Mouse (Mus musculus): Measurements from ENCODE around the gene Nfya.

Gene Nfya

DNA sequence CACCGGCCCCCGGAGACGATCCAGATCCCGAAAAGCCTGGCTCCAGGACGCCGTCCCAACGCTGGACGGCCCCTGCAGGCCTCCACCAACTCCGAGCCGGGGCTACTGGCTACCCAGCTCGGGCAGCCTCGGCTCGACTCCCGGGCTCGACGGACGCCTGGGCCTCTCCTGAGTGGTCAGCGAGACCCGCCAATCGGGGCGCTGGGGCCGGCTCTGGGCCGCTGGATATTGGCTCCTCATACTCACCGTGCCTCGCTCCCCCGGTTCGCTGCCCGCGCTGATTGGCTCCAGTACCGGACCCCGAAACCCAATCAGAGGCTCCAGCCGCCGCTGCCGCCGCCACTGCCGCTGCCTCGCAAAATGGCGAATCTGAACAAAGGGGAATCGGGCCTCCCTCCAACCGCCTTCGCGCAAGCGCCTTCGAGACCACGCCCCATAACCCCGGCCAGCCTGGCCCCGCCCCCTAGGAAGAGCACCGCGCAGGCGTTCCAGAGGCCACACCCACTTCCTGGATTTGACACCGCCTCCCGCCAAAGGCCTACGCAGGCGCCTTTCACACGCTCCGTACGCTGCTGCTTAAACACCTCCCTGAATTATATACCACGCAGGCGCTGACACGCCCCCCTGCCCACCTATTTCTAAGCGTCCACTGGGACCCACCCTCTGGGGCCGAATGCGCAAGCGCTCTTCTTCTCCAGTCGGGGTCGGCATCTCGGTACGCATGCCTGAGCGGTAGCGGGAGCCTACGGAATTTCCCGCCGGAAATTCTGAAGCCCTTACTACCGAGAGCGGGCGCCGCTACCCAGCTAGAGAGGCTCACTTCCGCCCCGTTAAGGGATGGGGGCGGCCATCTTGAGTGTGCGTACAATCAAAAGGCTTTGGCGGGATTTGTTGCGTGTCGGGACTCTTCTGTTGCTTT is at the start of gene Nfya, which contains the start of gene Oard1:
Gene Nfya (minus strand): TSS at position 527 of the 919 bp plus-strand sequence.
Gene Oard1 (plus strand): TSS at position 635 of the 919 bp plus-strand sequence.
- DNase-seq: peak; percentile 100

- DNase-seq: no peak
Observed at GRCm38 (mm10) chr17:48457971-48458653, 48.4 kb upstream of the Nfya start.

DNA sequence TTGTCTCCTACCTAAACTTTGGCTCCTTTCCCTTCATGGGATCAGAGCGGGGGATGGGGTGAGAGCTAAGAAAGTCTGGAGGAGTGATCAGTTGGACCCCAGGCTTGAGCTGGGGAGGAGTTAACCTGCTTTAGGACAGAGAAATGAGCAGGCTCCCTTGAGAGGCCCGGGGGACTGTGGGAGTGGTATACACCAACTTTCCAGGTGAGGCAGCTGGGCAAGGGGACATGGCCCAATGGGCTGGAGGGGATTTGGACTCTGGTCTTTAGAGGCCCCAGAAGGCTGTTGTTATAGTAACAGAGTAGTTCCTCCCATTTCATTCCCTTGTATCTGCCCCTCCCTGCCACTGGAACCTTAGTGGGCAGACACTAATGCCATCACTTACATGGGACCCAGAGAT is 46.2 kb upstream of the Nfya start:
- no peak for DNase-seq

GRCm38 (mm10) chr17:48454688-48455087 is 45.0 kb upstream of the Nfya start, which contains the start of gene Unc5cl:
TSS of gene Unc5cl (plus strand) at chr17:48454901.
- DNase-seq: no peak

- DNase-seq: no peak
Observed at GRCm38 (mm10) chr17:48454190-48454589, 44.5 kb upstream of the Nfya start.

GRCm38 (mm10) chr17:48453489-48453888 is 43.8 kb upstream of the Nfya start:
- DNase-seq: no peak

DNA sequence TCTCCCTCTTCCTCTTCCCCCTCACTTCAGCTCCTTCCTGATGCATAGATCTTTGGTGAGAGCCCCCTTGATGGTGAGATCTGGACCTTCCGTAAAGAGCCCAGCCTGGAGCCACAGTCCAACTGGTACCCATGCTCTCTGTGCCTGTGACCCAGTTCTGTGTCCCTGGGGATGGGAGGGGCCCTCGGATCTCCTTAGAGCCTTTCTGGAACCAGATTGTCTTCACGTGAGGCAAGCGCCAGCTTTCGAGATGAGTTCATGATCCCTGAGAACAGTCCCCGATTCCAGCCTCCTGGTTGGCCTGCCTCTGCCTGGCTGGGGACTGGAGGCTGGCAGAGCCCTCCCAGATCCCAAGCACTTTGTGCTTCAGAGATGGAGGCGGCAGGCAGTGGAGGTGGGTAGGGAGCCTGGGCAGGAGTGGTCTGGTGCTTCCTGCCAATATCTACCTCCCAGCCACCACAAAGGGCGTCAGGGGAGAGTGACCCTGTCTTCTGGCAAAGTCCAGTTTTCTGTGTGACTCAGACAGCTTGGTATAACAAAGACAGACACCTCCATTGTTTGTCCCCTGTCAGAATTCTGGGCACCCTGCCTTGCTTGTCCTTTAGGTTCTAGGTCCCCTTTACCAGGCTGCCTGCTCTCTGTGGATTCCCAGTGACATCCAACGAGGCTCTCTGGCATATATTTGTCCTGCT is 42.2 kb upstream of the Nfya start:
- no peak for DNase-seq

DNA sequence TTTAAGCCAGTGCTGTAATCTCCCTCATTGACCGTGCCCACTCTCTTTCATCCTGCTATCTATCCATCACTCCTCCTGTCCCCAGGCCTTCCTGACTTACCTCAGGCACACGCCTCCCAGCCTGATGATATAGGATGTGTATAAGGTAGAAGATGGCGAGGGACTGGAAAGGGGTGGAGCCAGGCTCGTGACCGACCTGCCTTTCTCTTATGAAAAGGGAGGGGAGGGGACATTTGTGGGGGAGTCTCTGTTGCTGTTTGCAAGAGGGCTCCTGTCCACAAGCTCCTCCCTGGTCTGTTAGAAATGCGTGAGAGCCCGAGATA is 41.6 kb upstream of the Nfya start, which contains the start of gene Tspo2:
Gene Tspo2 (minus strand): TSS at position 170 of the 323 bp plus-strand sequence.
- DNase-seq: no peak

- DNase-seq: no peak
Observed at GRCm38 (mm10) chr17:48450666-48451352, 41.1 kb upstream of the Nfya start.

GRCm38 (mm10) chr17:48447675-48448074 is 38.0 kb upstream of the Nfya start:
- no peak for DNase-seq

DNA sequence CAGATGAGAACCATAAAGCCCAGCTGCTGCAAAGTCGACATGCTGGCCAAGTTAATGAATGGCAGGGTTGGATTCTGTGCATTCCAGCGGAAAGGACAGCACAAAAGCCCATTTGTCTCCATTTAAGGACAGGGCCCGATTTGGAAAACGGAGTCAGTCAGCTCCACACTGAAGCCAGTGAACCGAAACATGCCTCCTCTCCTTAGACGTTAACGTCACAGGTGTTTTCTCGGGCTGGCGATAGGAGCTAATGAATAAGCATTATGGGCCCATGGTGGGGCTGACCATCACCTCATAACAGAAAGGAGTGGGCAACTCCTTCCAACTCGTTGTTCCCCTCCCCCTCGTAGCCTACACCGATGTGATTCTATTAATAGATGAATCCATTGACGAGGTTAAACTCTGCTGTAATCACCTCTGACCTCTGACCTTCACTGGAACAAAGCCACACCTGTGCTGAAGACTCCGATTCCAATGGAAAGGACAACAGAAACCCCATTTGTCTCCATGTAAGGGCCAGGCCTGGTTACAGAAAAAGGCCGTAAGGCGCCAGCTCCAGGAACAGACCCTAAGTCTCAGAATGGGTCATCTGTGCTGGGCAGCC is 33.9 kb upstream of the Nfya start:
- peak; percentile 69 to 71 for DNase-seq

DNA sequence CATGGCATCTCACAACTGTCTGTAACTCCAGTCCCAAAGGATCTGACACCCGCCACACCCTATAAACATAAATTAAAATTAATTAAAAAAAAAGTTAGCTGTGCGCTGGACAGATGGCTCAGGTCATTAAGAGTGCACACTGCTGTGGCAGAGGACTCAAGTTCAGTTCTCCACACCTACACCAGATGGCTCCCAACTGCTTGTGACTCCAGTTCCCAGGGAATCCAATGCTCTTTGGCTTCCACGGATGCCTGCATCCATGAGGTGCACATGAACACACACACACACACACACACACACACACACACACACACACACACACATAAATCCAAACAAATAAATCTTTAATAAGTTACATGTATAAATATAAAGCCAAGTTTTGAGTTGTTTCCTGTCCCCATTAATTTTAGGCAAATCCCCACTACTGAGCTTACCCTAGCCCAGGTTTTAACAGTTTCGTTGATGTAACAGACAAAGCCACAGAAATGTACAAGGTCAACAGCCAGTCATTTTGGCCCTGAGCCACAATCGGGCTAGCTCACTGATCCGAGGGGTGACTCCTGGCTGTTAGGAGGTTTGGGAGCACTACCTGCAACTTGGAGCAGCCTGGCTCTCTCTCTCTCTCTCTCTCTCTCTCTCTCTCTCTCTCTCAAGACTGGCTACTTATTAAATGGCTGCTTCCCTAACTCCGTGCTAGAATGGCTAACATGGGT is 33.2 kb upstream of the Nfya start:
- DNase-seq: peak; percentile 60 to 73

DNA sequence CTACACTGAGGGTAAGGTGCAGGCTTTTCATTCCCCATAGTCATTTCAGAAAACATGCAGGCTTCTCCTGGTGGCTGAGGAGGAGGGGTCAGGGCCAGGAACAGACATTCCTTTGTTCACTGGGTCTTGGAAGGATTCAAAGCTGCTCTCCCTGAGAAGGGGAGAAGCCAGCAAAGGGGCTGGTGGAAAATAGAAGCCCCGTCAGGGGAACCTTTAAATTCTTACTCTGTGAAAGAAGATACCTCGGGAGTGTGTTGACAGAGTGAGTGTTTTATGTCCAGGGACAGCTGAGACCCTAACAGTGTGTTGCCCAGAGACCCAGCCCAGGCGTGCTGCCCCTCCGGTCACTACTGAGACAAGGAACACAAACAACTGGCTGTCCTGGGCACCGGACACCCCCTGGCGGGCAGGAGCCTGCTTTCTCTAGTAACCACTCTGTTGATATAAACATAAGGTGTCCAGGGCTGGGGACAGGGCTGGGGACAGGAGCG is 27.8 kb upstream of the Nfya start:
- DNase-seq: no peak

- peak; percentile 30 to 44 for DNase-seq
Observed at GRCm38 (mm10) chr17:48436487-48436886, 26.8 kb upstream of the Nfya start.

DNA sequence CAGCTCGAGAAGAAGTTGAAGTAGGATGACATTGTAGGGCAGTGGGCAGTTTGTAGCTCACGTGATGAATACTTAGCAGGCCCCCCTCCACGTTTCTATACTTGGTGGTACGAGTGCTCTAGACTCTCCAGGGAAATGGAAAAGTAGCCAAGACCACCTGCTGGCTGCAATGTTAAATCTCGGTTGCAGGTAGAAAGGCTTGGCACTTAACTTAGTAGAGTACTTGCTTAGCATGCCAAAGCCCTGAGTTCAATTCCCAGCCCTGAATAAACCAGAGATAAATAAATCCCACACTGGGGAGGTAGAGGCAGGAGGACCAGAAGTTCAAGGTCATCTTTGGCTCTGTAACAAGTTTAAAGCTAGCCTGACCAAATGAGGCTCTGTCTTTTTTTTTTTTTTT is 24.8 kb upstream of the Nfya start:
- DNase-seq: no peak

DNA sequence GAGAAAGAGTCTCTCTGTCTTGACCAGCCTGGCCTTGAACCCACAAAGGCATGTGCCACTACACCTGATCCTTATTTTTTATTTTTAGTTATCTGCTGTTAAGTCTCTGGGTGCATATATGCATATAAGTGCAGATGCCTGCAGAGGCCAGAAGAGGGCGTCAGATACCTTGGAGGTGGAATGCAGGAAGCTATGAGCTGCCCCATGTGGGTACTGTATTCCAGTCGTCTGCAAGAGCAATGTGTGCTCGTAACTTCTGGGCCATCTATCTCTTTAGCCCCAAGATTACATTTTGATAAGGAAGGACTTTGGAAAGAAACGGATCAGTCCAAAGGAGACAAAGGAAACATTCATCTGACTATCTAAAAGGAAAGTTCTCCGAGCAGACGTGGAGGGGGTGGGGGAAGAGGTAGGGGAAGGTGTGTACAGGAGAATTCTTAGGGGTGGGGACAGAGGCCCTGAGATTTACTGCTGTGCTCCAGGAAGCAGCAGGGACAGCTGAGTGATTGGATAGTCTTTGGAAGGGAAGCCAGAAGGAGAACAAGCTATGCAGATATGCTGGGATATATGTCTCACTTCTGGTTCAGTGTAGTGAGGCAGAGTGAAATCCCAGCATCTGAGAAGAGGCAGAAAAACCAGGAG is 24.1 kb upstream of the Nfya start:
- DNase-seq: no peak

DNA sequence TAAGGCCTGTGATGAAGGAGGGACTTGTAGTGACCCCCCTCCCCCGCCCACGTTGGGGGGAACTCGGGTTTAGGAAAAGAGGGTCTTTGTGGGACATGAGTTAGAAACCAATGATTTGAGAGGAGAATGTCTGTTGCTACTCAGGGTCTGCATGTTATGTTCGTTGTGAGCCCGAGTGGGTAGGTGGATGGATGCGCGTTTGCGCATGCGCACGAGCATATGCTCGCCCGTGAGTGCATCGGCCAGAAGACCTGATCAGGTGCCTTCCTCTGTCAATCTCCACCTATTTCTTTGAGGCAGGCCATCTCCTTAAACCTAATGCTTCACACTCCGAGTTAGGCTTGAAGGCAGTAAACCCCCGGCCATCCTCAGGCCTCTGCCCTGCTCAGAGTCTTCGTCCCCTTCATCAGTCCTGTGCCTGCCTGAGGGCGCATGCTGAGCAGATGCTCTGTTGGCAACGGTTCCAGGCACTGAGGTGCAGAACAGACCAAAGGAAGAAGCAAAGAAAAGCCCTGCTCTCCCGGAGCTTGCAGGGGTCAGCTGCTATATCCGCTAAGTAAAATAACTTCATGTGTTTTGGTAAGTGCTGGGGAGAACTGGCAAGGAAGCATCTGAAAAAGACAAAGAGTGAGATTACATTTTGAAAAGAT is 23.4 kb upstream of the Nfya start:
- no peak for DNase-seq

GRCm38 (mm10) chr17:48432158-48432980 is 22.7 kb upstream of the Nfya start, which contains the start of gene Apobec2:
TSS of gene Apobec2 (minus strand) at chr17:48432930.
- no peak for DNase-seq

DNA sequence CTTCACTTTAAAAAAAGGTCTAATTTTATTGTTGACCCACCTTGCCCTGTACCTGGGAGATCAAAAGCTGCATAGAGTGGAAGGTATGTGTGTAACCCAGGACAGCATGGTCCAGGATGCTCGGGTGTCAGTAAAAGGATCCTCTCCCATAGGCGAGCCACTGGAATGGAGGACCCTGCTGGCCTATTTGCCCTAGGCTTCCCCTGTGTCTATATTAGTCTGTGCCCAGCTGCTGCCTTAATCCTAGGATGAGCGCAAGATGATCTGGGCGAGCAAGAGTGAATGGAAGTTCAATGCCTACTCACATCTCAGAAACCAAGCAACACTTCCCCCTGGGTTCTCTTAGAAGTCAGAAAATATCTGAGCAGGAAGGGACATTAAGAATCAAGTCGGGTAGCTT is 21.3 kb upstream of the Nfya start:
- DNase-seq: no peak

Data from kidney, adult 8-10 months (tissue).